Mouse (Mus musculus) midbrain, embryonic 11.5 days (tissue): ENCODE results near the gene Tcta. TPM values are rescaled to one million over a fixed set of nuclear protein-coding genes. Genes with fewer than 3 reads are reported as not detected.
"Not testable (repeated sequence)": the region's sequence is repeated elsewhere in the genome, so short reads cannot be mapped to it uniquely, and the experiment has no call there.

ENCODE experiments used
- ATAC-seq: fragments of 200-750 bp; cut with Nextera tagmentation; 2 replicates; pipeline ENCODE4 v1.8.0; 2017; ENCODE audit warnings: moderate TSS enrichment, moderate library complexity; ENCODE audit not compliant: low FRiP score
- DNase-seq: peaks from one replicate; pipeline ENCODE4 v3.0.0; 2015; ENCODE audit warnings: low spot score; ENCODE audit errors: missing footprints
- H3K27ac ChIP-seq: fragments of 300-500 bp; sonication (generic); 2 replicates; pipeline ENCODE4 v1.5.1; 2014; ENCODE audit warnings: low read depth, low read length
- H3K27me3 ChIP-seq: fragments of 300-500 bp; sonication (generic); 2 replicates; pipeline ENCODE4 v1.6.1; 2014; ENCODE audit warnings: mild to moderate bottlenecking, low read length, moderate library complexity, mixed read lengths; ENCODE audit not compliant: control insufficient read depth, insufficient read depth
- H3K36me3 ChIP-seq: fragments of 300-500 bp; sonication (generic); 2 replicates; pipeline ENCODE4 v1.6.1; 2014; ENCODE audit warnings: mild to moderate bottlenecking, low read length, moderate library complexity, mixed read lengths; ENCODE audit not compliant: control insufficient read depth, insufficient read depth
- H3K4me1 ChIP-seq: fragments of 300-500 bp; sonication (generic); 2 replicates; pipeline ENCODE4 v1.6.1; 2014; ENCODE audit warnings: low read length; ENCODE audit not compliant: control insufficient read depth, insufficient read depth
- H3K4me2 ChIP-seq: fragments of 300-500 bp; sonication (generic); 2 replicates; pipeline ENCODE4 v1.6.1; 2014; ENCODE audit warnings: mild to moderate bottlenecking, moderate library complexity
- H3K4me3 ChIP-seq: fragments of 300-500 bp; sonication (generic); 2 replicates; pipeline ENCODE4 v1.5.1; 2014; ENCODE audit warnings: low read depth, low read length
- H3K9ac ChIP-seq: fragments of 300-500 bp; sonication (generic); 2 replicates; pipeline ENCODE4 v1.6.1; 2014; ENCODE audit warnings: low read length
- H3K9me3 ChIP-seq: fragments of 300-500 bp; sonication (generic); 2 replicates; pipeline ENCODE4 v1.6.1; 2016; ENCODE audit warnings: low read length; ENCODE audit not compliant: control insufficient read depth
- WGBS: fragments of 180-500 bp; shearing (Covaris S2); extraction: QIAGEN DNeasy Blood & Tissue Kit; methylation state at CpG from one replicate; pipeline ENCODE4 v1.1.7; 2014; 5-methylcytosine and 5-hydroxymethylcytosine counted together
- polyA plus RNA-seq: library from polyadenylated mRNA; unstranded; fragments of >200 nt; fragmentation: Nextera tagmentation; extraction: Ambion mirVana; gene quantifications from 2 replicates; pipeline ENCODE4 v1.2.1, GENCODE M21; 2014

The Tcta gene
- polyA plus RNA-seq, 1 experiment from 2014 or later = 30.8 TPM

DNA sequence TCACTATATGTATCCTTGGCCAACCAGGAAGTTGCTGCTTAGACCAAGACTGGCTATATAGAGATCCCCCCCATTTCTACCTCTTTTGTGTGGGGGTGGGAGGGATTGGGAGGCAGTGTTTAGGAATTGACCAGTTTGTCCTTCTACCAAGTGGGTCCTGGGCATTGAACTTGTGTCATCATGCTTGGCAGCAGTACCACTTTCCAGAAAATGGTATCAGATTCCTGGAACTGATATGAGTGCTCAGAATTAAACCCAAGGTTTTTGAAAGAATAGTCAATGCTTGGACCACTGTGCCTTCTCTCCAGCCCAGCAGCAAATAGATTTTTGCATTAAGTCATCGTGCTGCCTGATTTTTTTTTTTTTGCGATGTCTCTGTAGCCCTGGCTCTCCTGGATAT lies 19.9 kb upstream of the Tcta start:
- Histone ChIP-seq H3K4me3 (no peak overlapping the region), H3K27me3 (no peaks in the 10 kb centered on the region), H3K36me3 (peaks cover 6% of the 10 kb centered on the region), H3K4me2 (no peak overlapping the region), H3K9ac (no peak overlapping the region), H3K9me3 (no peaks in the 10 kb centered on the region), H3K27ac (no peak overlapping the region), H3K4me1 (no peaks in the 10 kb centered on the region)
- no peak for ATAC-seq
- DNase-seq = no peak
- WGBS = 97% methylated on average over 2 of the region's 2 CpGs

DNA sequence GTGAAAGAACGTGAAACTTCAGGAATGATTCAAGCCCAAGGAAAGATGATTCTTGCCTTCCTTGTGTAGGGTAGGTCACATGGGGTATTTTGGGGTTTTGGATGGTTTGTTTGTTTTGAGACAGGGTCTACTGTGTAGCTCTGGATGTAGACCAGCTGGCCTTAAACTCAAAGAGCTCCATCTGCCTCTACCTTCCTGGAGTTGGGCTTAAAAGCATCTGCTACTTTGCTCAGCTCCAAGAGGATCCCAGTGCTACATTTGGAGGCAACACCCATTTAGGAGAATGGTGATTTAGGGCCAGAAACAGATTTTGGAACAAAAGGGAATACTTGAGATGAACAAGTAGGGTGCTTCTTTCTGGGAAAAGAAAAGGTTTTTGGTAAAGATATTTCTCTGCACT lies 18.8 kb upstream of the Tcta start:
- Histone ChIP-seq H3K27ac (no peak overlapping the region), H3K9me3 (no peaks in the 10 kb centered on the region), H3K4me2 (no peak overlapping the region), H3K27me3 (no peaks in the 10 kb centered on the region), H3K4me3 (no peak overlapping the region), H3K9ac (no peak overlapping the region), H3K4me1 (no peaks in the 10 kb centered on the region), H3K36me3 (peaks cover 2% of the 10 kb centered on the region; the same call in 1 of the 2 replicates)
- DNase-seq = no peak
- 97% methylated on average over 1 of the region's 1 CpGs for WGBS
- ATAC-seq = no peak

- not testable (repeated sequence) for H3K27ac ChIP-seq, H3K27me3 ChIP-seq, H3K4me2 ChIP-seq, H3K4me3 ChIP-seq, H3K9ac ChIP-seq, H3K36me3 ChIP-seq, H3K9me3 ChIP-seq, ATAC-seq, DNase-seq, H3K4me1 ChIP-seq
- WGBS = 96% methylated on average over 7 of the region's 7 CpGs
Observed at GRCm38 (mm10) chr9:108322054-108322453, 16.1 kb upstream of the Tcta start.

GRCm38 (mm10) chr9:108318462-108318861 lies 12.5 kb upstream of the Tcta start:
- Histone ChIP-seq H3K4me2 (no peak overlapping the region), H3K4me3 (no peak overlapping the region), H3K9ac (no peak overlapping the region), H3K27me3 (no peaks in the 10 kb centered on the region), H3K27ac (no peak overlapping the region), H3K36me3 (no peaks in the 10 kb centered on the region), H3K9me3 (no peaks in the 10 kb centered on the region), H3K4me1 (no peaks in the 10 kb centered on the region)
- ATAC-seq (no peak), DNase-seq (no peak)
- WGBS = 94% methylated on average over 2 of the region's 2 CpGs

DNA sequence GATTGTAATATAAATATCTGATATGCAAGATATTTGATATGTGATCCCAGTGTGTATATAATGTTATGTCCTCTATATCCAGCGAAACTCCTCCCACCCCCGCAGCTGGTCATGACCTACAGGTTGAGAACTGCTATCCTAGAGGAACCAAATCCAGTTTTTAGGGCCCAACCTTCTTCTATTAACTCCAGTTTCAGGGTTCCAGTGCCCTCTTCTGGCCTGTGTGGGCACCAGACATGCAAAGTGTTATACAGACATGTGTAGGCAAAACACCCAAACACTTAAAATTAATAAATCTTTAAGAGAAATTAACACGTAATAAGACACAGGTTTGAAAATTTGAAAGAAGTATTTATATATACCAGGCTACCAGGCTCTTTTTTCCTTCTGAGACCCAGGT lies 11.6 kb upstream of the Tcta start:
- no peak for DNase-seq

GRCm38 (mm10) chr9:108308141-108308540 lies 2.2 kb upstream of the Tcta start:
- H3K27ac ChIP-seq = no peak overlapping the region
- H3K27me3 ChIP-seq = no peaks in the 10 kb centered on the region
- no peak for DNase-seq
- H3K9ac ChIP-seq = no peak overlapping the region
- ATAC-seq = no peak
- H3K4me1 ChIP-seq = peaks cover 20% of the 10 kb centered on the region
- WGBS = 69% methylated on average over 2 of the region's 2 CpGs
- H3K4me3 ChIP-seq = peak overlapping the region; percentile 91
- H3K36me3 ChIP-seq = no peaks in the 10 kb centered on the region; the same call in 1 of the 2 replicates
- no peaks in the 10 kb centered on the region for H3K9me3 ChIP-seq
- peak overlapping the region; percentile 89 for H3K4me2 ChIP-seq

More for the DNA sequence above, 11.6 kb upstream of the Tcta start:
- Histone ChIP-seq H3K27ac (no peak overlapping the region), H3K36me3 (no peaks in the 10 kb centered on the region), H3K9me3 (no peaks in the 10 kb centered on the region), H3K27me3 (no peaks in the 10 kb centered on the region), H3K4me3 (no peak overlapping the region), H3K4me1 (no peaks in the 10 kb centered on the region), H3K4me2 (no peak overlapping the region), H3K9ac (no peak overlapping the region)
- ATAC-seq = no peak
- WGBS = 95% methylated on average over 3 of the region's 3 CpGs

DNA sequence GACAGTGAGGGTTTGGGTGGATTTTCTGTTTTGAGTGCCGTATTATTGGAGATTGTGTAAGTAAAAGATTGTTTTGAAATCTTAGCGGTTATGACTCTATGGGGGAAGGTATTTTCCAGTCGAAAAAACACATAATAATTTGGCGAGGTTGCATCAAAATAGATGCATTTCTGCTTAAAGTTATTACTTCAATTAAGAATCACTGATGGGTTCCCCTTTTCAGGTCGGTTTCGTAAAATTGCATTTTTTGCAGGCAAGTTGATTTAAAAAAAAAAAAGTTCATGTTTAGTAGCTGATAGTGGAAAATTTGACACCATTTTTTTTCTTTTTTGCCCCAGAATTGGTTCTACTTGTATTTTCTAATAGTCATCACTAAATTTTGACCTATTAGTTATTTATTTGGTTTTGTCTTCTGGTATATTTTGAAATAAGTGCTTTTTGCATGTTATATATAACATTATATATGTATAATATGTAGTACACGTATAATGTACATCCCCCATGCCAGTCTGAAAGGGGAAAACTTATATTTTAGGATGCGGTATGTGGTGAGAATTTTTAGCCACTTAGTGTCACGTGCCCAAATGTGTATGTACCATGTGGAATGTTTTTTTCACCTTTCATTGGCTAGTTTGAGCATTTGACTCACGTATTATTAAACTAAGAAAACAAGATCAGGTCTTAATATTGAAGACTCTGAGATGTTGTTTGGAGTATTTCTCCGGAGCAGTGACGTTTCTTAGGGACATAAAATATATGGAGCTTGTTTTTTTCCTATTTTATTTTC lies 1.3 kb upstream of the Tcta start:
- peaks cover 20% of the 10 kb centered on the region for H3K4me1 ChIP-seq
- DNase-seq = peak; percentile 88
- H3K27me3 ChIP-seq = no peaks in the 10 kb centered on the region
- ATAC-seq = no peak
- peaks cover 5% of the 10 kb centered on the region for H3K36me3 ChIP-seq
- H3K9ac ChIP-seq = peak overlapping the region; percentile 95
- 28% methylated on average over 12 of the region's 12 CpGs for WGBS
- H3K9me3 ChIP-seq = no peaks in the 10 kb centered on the region
- H3K27ac ChIP-seq = peak overlapping the region; percentile 99
- peak overlapping the region; percentile 91 for H3K4me3 ChIP-seq
- peak overlapping the region; percentile 89 for H3K4me2 ChIP-seq

DNA sequence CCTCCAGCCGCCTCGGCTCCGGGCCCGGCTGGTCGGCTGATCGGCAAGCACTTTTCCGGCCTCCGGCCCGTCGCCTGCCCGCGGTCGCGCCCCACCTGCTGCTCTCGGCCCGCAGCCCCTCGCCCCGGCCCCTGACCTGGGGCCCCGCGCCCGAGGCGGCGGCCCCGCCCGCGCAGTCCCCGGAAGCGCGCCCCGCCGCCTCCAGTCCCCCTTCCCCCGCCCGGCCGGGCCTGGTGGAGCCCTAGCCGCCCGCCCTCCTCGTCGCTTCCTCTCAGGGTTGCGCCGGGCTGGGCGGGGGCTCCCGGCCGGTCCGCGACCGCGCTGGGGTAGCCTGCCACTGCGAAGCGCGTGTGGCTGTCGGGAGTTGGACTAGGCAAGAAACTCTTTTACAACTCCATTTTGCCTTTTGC lies 616 bp upstream of the Tcta start:
- peak; percentile 72 for ATAC-seq
- no peak for DNase-seq
- 0% methylated on average over 48 of the region's 51 CpGs for WGBS

DNA sequence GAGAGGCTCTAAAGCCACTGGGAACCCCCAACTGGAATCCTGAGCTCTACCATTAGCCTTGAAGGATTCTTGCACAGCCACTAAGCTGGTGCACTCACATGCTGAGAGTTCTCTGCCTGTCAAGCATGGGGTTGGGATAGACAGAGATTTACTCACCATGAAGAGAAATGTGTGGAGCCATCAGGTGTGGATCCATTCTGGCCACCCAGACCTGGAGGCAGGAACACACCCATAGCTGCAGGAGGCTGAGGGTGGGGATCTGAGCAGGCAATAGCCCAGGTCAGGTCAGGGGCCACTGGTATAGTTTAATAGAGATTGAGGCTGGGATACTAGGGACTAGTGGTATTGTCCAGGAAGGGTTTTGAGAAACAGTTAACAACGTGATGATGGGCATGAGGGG lies 790 bp downstream of the Tcta start:
- H3K4me2 ChIP-seq = peak overlapping the region; percentile 89
- peak overlapping the region; percentile 91 for H3K4me3 ChIP-seq
- no peaks in the 10 kb centered on the region for H3K9me3 ChIP-seq
- H3K27ac ChIP-seq = peak overlapping the region; percentile 99
- H3K27me3 ChIP-seq = no peaks in the 10 kb centered on the region
- H3K36me3 ChIP-seq = peaks cover 8% of the 10 kb centered on the region
- ATAC-seq (peak; percentile 2; the same call in 1 of the 2 replicates), DNase-seq (no peak)
- H3K4me1 ChIP-seq = peaks cover 20% of the 10 kb centered on the region
- H3K9ac ChIP-seq = peak overlapping the region; percentile 81
- WGBS = 7% methylated on average over 1 of the region's 1 CpGs

More for the DNA sequence above, 616 bp upstream of the Tcta start:
- Histone ChIP-seq H3K27me3 (no peaks in the 10 kb centered on the region), H3K27ac (peak overlapping the region; percentile 99), H3K36me3 (peaks cover 5% of the 10 kb centered on the region), H3K4me1 (peaks cover 20% of the 10 kb centered on the region), H3K4me3 (peak overlapping the region; percentile 91), H3K9me3 (no peaks in the 10 kb centered on the region), H3K4me2 (peak overlapping the region; percentile 89), H3K9ac (peak overlapping the region; percentile 95)
